Mouse (Mus musculus): ENCODE measurements around the gene D630039A03Rik.

The D630039A03Rik gene

GRCm38 (mm10) chr4:57916201-57916661, at the start of gene D630039A03Rik:
Gene D630039A03Rik (minus strand): TSS chr4:57916297.
- no peak for DNase-seq (ENCODE audit: low read depth)

- DNase-seq (ENCODE audit: low read depth): no peak
Observed at GRCm38 (mm10) chr4:57965516-57965915, 49.4 kb upstream of the D630039A03Rik start.

- no peak for DNase-seq (ENCODE audit: low read depth)
Observed at GRCm38 (mm10) chr4:57964143-57964542, 48.0 kb upstream of the D630039A03Rik start.

- DNase-seq (ENCODE audit: low read depth): no peak
Observed at GRCm38 (mm10) chr4:57959056-57959455, 43.0 kb upstream of the D630039A03Rik start.

GRCm38 (mm10) chr4:57958098-57958497, 42.0 kb upstream of the D630039A03Rik start:
- DNase-seq (ENCODE audit: low read depth): no peak

- no peak for DNase-seq (ENCODE audit: low read depth)
Observed at GRCm38 (mm10) chr4:57957200-57958085, 41.3 kb upstream of the D630039A03Rik start.

GRCm38 (mm10) chr4:57956029-57956960, 40.2 kb upstream of the D630039A03Rik start, which contains the start of gene Txn1:
Gene Txn1 (minus strand): TSS chr4:57956411.
- DNase-seq (ENCODE audit: low read depth): peak; percentile 90

- DNase-seq (ENCODE audit: low read depth): no peak
Observed at GRCm38 (mm10) chr4:57955544-57955958, 39.5 kb upstream of the D630039A03Rik start.

GRCm38 (mm10) chr4:57954991-57955390, 38.9 kb upstream of the D630039A03Rik start:
- no peak for DNase-seq (ENCODE audit: low read depth)

- DNase-seq (ENCODE audit: low read depth): no peak
Observed at GRCm38 (mm10) chr4:57954580-57954979, 38.5 kb upstream of the D630039A03Rik start.

GRCm38 (mm10) chr4:57953796-57954195, 37.7 kb upstream of the D630039A03Rik start:
- no peak for DNase-seq (ENCODE audit: low read depth)

GRCm38 (mm10) chr4:57952891-57953290, 36.8 kb upstream of the D630039A03Rik start:
- no peak for DNase-seq (ENCODE audit: low read depth)

- no peak for DNase-seq (ENCODE audit: low read depth)
Observed at GRCm38 (mm10) chr4:57952416-57952815, 36.3 kb upstream of the D630039A03Rik start.

- no peak for DNase-seq (ENCODE audit: low read depth)
Observed at GRCm38 (mm10) chr4:57949866-57950265, 33.8 kb upstream of the D630039A03Rik start.

- no peak for DNase-seq (ENCODE audit: low read depth)
Observed at GRCm38 (mm10) chr4:57947476-57947875, 31.4 kb upstream of the D630039A03Rik start.

- DNase-seq (ENCODE audit: low read depth): no peak
Observed at GRCm38 (mm10) chr4:57947036-57947435, 30.9 kb upstream of the D630039A03Rik start.

GRCm38 (mm10) chr4:57942892-57943291, 26.8 kb upstream of the D630039A03Rik start:
- DNase-seq (ENCODE audit: low read depth): no peak

- no peak for DNase-seq (ENCODE audit: low read depth)
Observed at GRCm38 (mm10) chr4:57940631-57941030, 24.5 kb upstream of the D630039A03Rik start.

- DNase-seq (ENCODE audit: low read depth): no peak
Observed at GRCm38 (mm10) chr4:57937292-57937691, 21.2 kb upstream of the D630039A03Rik start.

GRCm38 (mm10) chr4:57934181-57934580, 18.1 kb upstream of the D630039A03Rik start:
- no peak for DNase-seq (ENCODE audit: low read depth)

- DNase-seq (ENCODE audit: low read depth): no peak
Observed at GRCm38 (mm10) chr4:57930559-57931170, 14.6 kb upstream of the D630039A03Rik start.

All from c-Kit-positive CD71-positive TER-119-negative erythroid progenitor cells, embryonic 14.5 days (primary cell).